Mouse (Mus musculus): Measurements from ENCODE around the gene Aoc2. TPM values are rescaled to one million over a fixed set of nuclear protein-coding genes. Genes with fewer than 3 reads are reported as not detected.
A peak's percentile ranks its signal among the peaks of the same experiment; 100 is the strongest.
"Not testable (repeated sequence)": the region's sequence is repeated elsewhere in the genome, so short reads cannot be mapped to it uniquely, and the experiment has no call there.

Aoc2 gene
- polyA plus RNA-seq, 1 experiment from 2014 or later, result 0.39 TPM

- Histone ChIP-seq H3K9me3 (ENCODE audit: control insufficient read depth, low read length) (no peaks in the 10 kb centered on the region), H3K27ac (replicated peaks) (peak within 1 kb of the TSS; percentile 88), H3K4me2 (replicated peaks; ENCODE audit: low read depth) (peak within 1 kb of the TSS; percentile 53), H3K4me1 (replicated peaks; ENCODE audit: control insufficient read depth, insufficient read depth) (no peaks in the 10 kb centered on the region), H3K4me3 (ENCODE audit: low read depth, low read length) (peak within 1 kb of the TSS; percentile 36), H3K36me3 (ENCODE audit: control insufficient read depth, insufficient read depth, low read length) (no peaks in the 10 kb centered on the region), H3K9ac (ENCODE audit: low read length) (peak within 1 kb of the TSS; percentile 41), H3K27me3 (ENCODE audit: control insufficient read depth, insufficient read depth, low read length) (no peaks in the 10 kb centered on the region)
- peak; percentile 58; the same call in 1 of the 2 replicates for ATAC-seq (ENCODE audit: low FRiP score, low TSS enrichment)
- DNase-seq (ENCODE audit: low spot score), result no peak
- TF ChIP-seq CTCF (IDR thresholded peaks at IDR 0.05; ENCODE audit: low read depth), result peak; percentile 23
- TF ChIP-seq EP300 (optimal IDR thresholded peaks at IDR 0.05), result no peak
- 47% methylated on average over 7 of the region's 7 CpGs for WGBS
These were observed 5.6 kb downstream of the Aoc2 start, which contains the start of gene Aoc3 for GRCm38 (mm10) chr11:101330371-101330924. TSS of gene Aoc3 (plus strand) at chr11:101330605.

GRCm38 (mm10) chr11:101330961-101331360 lies 6.1 kb downstream of the Aoc2 start:
- not testable (repeated sequence) for H3K4me1 ChIP-seq (replicated peaks; ENCODE audit: control insufficient read depth, insufficient read depth); ATAC-seq (ENCODE audit: low FRiP score, low TSS enrichment); H3K9me3 ChIP-seq (ENCODE audit: control insufficient read depth, low read length); H3K36me3 ChIP-seq (ENCODE audit: control insufficient read depth, insufficient read depth, low read length); H3K27me3 ChIP-seq (ENCODE audit: control insufficient read depth, insufficient read depth, low read length); DNase-seq (ENCODE audit: low spot score)
- 54% methylated on average over 6 of the region's 6 CpGs for WGBS
- peak overlapping the region; percentile 53 for H3K4me2 ChIP-seq (replicated peaks; ENCODE audit: low read depth)
- H3K4me3 ChIP-seq (ENCODE audit: low read depth, low read length), result peak overlapping the region; percentile 36
- H3K9ac ChIP-seq (ENCODE audit: low read length), result peak overlapping the region; percentile 41
- peak overlapping the region; percentile 88 for H3K27ac ChIP-seq (replicated peaks)

GRCm38 (mm10) chr11:101332537-101332936 lies 7.7 kb downstream of the Aoc2 start:
- WGBS, result 52% methylated on average over 3 of the region's 3 CpGs
- Histone ChIP-seq H3K9me3 (ENCODE audit: control insufficient read depth, low read length) (no peaks in the 10 kb centered on the region), H3K4me1 (replicated peaks; ENCODE audit: control insufficient read depth, insufficient read depth) (no peaks in the 10 kb centered on the region), H3K9ac (ENCODE audit: low read length) (peak overlapping the region; percentile 52; the same call in 1 of the 2 replicates), H3K36me3 (ENCODE audit: control insufficient read depth, insufficient read depth, low read length) (no peaks in the 10 kb centered on the region), H3K27ac (replicated peaks) (no peak overlapping the region), H3K4me2 (replicated peaks; ENCODE audit: low read depth) (peak overlapping the region; percentile 53), H3K27me3 (ENCODE audit: control insufficient read depth, insufficient read depth, low read length) (no peaks in the 10 kb centered on the region), H3K4me3 (ENCODE audit: low read depth, low read length) (peak overlapping the region; percentile 36)
- ATAC-seq (ENCODE audit: low FRiP score, low TSS enrichment) (no peak), DNase-seq (ENCODE audit: low spot score) (no peak)
- no peak for TF ChIP-seq EP300 (optimal IDR thresholded peaks at IDR 0.05)
- TF ChIP-seq CTCF (IDR thresholded peaks at IDR 0.05; ENCODE audit: low read depth), result no peak

GRCm38 (mm10) chr11:101334023-101334422 lies 9.2 kb downstream of the Aoc2 start:
- TF ChIP-seq CTCF (IDR thresholded peaks at IDR 0.05; ENCODE audit: low read depth) (no peak), EP300 (optimal IDR thresholded peaks at IDR 0.05) (no peak)
- peak overlapping the region; percentile 36 for H3K4me3 ChIP-seq (ENCODE audit: low read depth, low read length)
- no peak for ATAC-seq (ENCODE audit: low FRiP score, low TSS enrichment)

GRCm38 (mm10) chr11:101334516-101334915 lies 9.7 kb downstream of the Aoc2 start:
- H3K9ac ChIP-seq (ENCODE audit: low read length), result no peak overlapping the region
- H3K9me3 ChIP-seq (ENCODE audit: control insufficient read depth, low read length), result no peaks in the 10 kb centered on the region
- WGBS, result 27% methylated on average over 6 of the region's 6 CpGs
- DNase-seq (ENCODE audit: low spot score) (no peak), ATAC-seq (ENCODE audit: low FRiP score, low TSS enrichment) (no peak)
- H3K4me1 ChIP-seq (replicated peaks; ENCODE audit: control insufficient read depth, insufficient read depth), result no peaks in the 10 kb centered on the region
- TF ChIP-seq EP300 (optimal IDR thresholded peaks at IDR 0.05), result no peak
- TF ChIP-seq CTCF (IDR thresholded peaks at IDR 0.05; ENCODE audit: low read depth), result no peak
- no peak overlapping the region for H3K27ac ChIP-seq (replicated peaks)
- peak overlapping the region; percentile 36; the same call in 1 of the 2 replicates for H3K4me3 ChIP-seq (ENCODE audit: low read depth, low read length)
- no peaks in the 10 kb centered on the region for H3K27me3 ChIP-seq (ENCODE audit: control insufficient read depth, insufficient read depth, low read length)
- H3K36me3 ChIP-seq (ENCODE audit: control insufficient read depth, insufficient read depth, low read length), result no peaks in the 10 kb centered on the region
- peak overlapping the region; percentile 53 for H3K4me2 ChIP-seq (replicated peaks; ENCODE audit: low read depth)

More at GRCm38 (mm10) chr11:101334023-101334422, 9.2 kb downstream of the Aoc2 start:
- H3K9me3 ChIP-seq (ENCODE audit: control insufficient read depth, low read length), result no peaks in the 10 kb centered on the region
- H3K27me3 ChIP-seq (ENCODE audit: control insufficient read depth, insufficient read depth, low read length), result no peaks in the 10 kb centered on the region
- peak overlapping the region; percentile 53 for H3K4me2 ChIP-seq (replicated peaks; ENCODE audit: low read depth)
- WGBS, result 44% methylated on average over 10 of the region's 10 CpGs
- no peak for DNase-seq (ENCODE audit: low spot score)
- no peaks in the 10 kb centered on the region for H3K36me3 ChIP-seq (ENCODE audit: control insufficient read depth, insufficient read depth, low read length)
- no peak overlapping the region for H3K27ac ChIP-seq (replicated peaks)
- peak overlapping the region; percentile 27; the same call in 1 of the 2 replicates for H3K9ac ChIP-seq (ENCODE audit: low read length)
- H3K4me1 ChIP-seq (replicated peaks; ENCODE audit: control insufficient read depth, insufficient read depth), result no peaks in the 10 kb centered on the region

GRCm38 (mm10) chr11:101335685-101336084 lies 10.8 kb downstream of the Aoc2 start:
- no peak for ATAC-seq (ENCODE audit: low FRiP score, low TSS enrichment)
- no peaks in the 10 kb centered on the region for H3K9me3 ChIP-seq (ENCODE audit: control insufficient read depth, low read length)
- no peaks in the 10 kb centered on the region for H3K36me3 ChIP-seq (ENCODE audit: control insufficient read depth, insufficient read depth, low read length)
- H3K4me1 ChIP-seq (replicated peaks; ENCODE audit: control insufficient read depth, insufficient read depth), result no peaks in the 10 kb centered on the region
- H3K4me2 ChIP-seq (replicated peaks; ENCODE audit: low read depth), result no peak overlapping the region
- 77% methylated on average over 9 of the region's 9 CpGs for WGBS
- no peak overlapping the region for H3K4me3 ChIP-seq (ENCODE audit: low read depth, low read length)
- H3K27ac ChIP-seq (replicated peaks), result no peak overlapping the region
- peak; percentile 52 for TF ChIP-seq CTCF (IDR thresholded peaks at IDR 0.05; ENCODE audit: low read depth)
- TF ChIP-seq EP300 (optimal IDR thresholded peaks at IDR 0.05), result no peak
- H3K27me3 ChIP-seq (ENCODE audit: control insufficient read depth, insufficient read depth, low read length), result no peaks in the 10 kb centered on the region
- peak; percentile 45 for DNase-seq (ENCODE audit: low spot score)
- H3K9ac ChIP-seq (ENCODE audit: low read length), result no peak overlapping the region
